Mouse (Mus musculus) urinary bladder, postnatal 4 days (tissue): ENCODE measurements around the gene Olfr963.
"Not testable (repeated sequence)": the region's sequence is repeated elsewhere in the genome, so short reads cannot be mapped to it uniquely, and the experiment has no call there.

Source experiments
- DNase-seq, 2 experiments: peaks; one replicate each; pipeline ENCODE4 v3.0.0; 2021 to 2022; ENCODE audit warnings: low spot score in 2 of 2

Olfr963 gene

DNA sequence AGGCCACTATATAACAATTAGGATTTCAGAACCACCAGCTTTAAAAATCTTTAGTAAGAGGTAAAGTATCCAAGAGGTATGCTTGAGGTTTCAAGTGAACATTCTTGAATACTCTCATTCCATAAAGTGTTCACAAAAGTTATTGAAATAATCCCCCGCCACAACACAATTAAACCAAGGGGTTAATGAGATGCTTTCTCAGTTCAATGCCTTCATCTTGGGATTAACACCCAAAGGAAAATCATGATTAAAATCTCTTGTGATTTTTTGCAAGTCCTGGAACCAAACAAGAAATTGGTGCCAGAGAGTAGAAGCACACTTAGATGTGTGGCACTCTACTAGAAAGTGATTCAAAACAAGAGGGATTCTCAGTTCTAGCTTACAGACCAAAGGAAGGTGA is at the start of gene Olfr963:
Olfr963 (plus strand) TSS at position 301 of the 400 bp plus-strand sequence.
- DNase-seq = no peak

DNA sequence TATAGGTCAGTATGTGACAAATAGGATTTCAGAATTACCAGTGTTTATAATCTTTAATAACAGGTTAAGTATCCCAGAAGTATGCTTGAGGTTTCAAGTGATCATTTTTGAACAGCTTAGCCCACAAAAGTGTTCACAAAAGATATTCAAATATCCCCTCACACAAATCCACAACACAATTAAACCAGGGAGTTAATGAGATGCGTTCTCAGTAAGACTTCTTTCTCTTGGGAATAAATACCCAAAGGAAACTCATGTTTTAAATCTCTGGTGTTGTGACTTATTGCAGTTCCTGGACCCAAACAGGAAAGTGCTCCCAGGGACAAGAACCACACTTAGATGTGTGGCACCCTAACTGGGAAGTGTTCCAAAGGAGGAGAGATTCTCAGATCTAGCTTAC is 45.9 kb upstream of the Olfr963 start, which contains the start of gene Olfr960:
Olfr960 (plus strand) TSS at position 301 of the 400 bp plus-strand sequence.
- DNase-seq = no peak

DNA sequence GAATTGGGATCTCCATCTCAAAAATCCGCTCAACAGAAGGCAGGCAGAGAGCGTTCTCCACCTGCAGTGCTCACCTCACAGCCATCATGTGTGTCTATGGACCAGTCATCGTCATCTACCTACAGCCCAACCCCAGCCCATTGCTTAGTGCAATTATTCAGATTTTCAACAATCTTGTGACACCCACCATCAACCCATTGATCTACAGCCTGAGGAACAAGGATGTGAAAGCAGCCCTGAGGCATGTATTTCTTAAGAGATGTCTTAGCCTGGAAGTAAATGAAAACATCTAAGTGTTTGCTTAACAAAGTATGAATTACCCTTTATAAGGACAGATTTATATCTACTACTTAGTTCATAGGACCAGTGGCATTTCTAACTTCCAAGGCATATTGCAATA is 43.2 kb upstream of the Olfr963 start:
- no peak for DNase-seq

DNA sequence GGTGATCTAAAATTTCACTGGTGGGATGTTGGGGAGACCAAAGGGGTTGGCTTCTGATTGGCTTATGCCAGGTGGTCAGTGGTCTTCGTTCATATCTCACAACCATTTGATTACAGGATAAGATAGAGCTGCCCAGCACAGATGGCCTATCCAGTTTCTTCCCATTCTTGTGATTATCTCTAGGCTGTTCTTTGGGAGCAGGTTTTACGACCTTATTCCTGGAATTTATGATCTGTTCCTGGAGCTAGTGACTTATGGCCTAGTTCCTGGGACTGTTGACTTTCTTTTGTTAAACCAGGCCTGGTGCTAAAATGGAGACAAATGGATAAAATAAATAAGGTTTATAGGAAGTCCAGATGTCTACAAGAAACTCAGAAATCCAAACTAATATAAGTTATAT is 42.3 kb upstream of the Olfr963 start:
- DNase-seq = no peak

DNA sequence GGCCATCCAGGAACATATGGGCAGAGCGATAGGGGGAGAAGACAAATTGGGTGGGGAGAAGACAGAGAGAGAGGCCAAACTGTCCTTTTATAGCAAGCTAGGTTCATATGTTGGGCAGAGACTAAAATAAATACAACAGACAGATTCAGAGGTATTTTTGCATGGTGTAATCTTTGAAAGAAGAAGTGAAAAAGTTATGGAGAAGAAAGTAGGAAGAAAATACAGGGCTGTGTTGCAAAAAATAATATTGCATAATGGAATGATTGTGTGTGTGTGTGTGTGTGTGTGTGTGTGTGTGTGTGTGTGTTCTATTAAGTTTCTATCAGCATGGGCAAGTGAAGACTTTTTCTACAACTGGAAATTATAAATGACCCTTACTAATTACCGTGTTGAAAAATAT is 37.9 kb upstream of the Olfr963 start:
- DNase-seq = no peak

DNA sequence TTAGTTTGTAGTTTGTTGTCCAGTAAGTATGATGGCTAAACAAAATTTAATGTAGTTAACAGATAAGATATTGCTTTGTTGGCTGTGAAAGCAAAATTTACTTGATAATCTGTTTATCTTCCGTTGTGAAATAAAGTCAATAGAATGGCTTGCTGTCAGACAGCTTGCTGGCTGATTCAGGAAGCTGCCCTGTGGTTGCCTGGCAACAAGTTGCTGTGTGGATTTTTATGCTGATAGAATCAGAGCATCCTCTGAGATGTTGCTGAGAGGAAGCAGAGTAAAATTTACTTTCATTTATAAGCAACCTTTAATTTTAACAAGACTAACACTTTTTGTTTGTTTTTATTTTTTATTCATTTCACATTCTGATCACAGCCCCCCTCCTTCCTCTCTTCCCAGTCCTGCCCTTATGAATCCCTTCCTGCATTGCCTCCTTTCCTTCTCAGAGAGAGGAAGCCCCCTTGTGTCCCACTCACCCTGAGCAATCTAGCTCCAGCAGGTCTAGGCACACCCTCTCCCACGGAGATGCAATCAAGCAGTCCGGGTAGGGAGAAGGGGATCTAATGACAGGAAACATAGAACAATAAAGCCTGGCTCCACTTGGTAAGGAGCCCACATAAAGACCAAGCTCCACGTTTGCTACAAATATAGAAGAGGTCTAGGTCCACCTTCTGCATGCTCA is 33.0 kb upstream of the Olfr963 start:
- no peak for DNase-seq

DNA sequence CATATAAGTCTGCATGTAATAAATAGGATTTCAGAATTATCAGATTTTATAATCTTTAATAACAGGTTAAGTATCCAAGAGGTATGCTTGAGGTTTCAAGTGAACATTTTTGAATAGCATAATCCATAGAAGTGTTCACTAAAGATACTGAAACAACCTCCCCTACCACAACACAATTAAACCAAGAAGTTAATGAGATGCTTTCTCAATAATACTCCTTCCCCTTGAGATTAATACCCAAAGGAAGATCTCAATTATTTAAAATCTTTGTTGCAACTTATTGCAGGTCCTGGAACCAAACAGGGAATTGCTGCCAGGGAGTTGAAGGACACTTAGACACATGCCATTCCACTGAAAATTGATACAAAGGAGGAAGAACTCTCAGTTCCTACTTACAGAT is 22.2 kb upstream of the Olfr963 start, which contains the start of gene Olfr961:
Olfr961 (plus strand) TSS at position 301 of the 400 bp plus-strand sequence.
- DNase-seq = no peak

DNA sequence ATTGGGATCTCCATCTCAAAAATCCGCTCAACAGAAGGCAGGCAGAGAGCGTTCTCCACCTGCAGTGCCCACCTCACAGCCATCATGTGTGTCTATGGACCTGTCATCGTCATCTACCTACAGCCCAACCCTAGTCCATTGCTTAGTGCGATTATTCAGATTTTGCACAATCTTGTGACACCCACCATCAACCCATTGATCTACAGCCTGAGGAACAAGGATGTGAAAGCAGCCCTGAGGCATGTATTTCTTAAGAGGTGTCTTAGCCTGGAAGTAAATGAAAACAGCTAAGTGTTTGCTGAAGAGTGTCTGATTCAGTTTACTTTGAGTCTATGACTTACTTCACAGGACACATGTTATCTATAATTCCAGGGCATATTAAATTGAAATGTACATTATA is 19.6 kb upstream of the Olfr963 start:
- DNase-seq = no peak

DNA sequence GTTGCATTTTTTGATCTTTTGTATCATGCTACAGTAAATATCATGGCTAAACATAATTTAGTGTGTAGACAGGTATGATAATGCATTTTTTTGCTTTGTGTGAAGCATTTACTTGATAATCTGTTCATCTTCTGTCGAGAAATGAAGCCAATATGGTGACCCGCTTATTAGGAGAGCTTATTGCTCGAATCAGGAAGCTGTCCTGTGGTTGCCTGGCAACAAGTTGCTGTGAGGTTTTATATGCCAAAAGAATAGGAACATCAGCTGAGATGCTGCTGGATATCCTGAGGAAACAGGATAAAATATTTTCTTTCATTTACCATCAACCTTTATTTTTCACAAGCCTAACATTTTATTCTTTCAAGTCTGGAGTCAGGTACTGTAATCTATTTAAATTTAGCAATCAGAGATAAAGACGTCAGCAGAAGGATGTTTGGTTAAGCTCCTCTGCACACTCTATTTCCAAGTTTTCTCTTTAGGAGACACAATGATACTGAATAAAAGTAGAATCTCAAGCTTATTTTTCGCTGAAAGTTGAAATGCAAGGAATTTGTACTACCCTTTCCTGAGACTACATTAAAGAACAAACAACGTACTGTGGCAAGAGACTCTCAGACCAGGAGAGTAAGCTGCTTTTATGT is 12.1 kb upstream of the Olfr963 start:
- no peak for DNase-seq

DNA sequence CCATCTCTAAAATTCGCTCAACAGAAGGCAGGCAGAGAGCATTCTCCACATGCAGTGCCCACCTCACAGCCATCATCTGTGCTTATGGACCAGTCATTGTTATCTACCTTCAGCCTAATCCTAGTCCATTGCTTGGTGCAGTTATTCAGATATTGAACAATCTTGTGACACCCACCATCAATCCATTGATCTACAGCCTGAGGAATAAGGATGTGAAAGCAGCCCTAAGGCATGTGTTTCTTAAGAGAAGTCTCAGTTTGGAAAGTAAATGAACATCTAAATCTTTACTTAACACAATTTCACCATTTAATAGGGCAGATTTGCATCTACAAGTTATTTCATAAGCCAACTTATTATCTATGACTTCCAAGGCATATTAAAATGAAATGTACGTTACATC is 2.7 kb downstream of the Olfr963 start:
- DNase-seq = no peak

DNA sequence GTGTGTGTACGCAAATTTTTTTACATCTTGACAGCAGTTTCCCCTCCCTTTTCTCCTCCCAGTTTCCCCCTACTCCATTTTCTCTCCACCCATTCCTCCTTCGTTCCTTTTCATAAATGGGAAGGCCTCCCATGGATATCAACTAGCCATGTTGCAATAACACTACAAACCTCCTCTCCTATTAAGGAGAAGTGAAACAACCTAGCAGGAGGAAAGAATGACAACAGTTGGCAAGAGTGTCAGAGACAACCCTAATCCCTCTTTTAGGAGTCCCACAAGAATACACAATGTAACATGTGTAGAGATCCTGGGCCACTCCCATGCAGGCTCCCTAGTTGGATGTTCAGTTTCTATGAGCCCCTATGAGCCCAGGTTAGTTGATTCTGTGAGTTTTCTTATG is 7.8 kb downstream of the Olfr963 start:
- no peak for DNase-seq

DNA sequence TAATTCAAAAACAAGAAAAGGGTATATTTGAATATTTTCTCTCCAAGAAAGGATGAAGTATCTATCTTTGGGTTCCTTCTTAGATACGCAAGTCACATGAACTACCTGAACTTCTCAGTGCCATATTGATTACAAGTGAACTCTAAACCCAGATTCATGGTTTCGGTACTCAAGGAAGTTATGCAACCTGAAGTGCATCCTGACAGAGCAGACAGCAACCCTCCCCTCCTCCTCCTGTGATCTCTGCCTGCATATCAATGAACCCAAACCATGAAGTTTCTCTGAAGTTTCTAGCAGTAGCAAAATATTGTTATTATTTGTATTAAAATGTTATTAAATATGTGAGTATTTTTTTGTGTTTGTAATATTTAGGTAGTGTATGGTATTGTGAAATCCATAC is 11.6 kb downstream of the Olfr963 start:
- no peak for DNase-seq

DNA sequence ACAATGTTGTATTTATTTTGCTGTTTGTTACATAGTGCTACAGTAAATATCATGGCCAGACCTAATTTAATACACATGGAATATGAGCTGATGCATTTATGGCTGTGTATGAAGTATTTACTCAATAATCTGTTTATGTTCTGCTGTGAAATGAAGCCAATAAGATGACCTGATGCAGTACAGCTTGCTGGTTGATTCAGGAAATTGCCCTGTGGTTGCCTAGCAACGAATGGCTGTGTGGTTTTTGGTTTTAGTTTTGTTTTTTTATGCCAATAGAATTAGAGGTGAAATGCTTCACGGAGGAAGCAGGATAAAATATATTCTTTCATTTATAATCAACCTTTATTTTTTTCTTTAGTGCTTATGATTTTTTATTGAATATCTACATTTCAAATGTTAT is 12.3 kb downstream of the Olfr963 start:
- DNase-seq = no peak

DNA sequence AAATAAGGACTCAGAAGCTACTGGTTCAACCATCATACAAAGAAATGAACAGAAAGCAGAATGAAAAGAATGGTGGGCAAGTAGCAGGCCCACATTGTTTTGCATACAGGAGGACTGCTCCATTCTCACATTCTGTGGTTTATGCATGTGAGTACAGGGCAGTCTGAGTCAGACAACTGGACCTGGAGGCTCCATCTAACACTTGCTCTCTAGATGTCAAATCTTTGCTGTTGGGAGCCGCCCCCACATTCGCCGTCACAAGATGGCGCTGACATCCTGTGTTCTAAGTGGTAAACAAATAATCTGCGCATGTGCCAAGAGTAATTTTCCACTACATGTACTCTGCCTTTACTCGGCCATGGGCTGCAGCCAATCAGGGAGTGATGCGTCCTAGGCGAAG is 34.1 kb downstream of the Olfr963 start:
- not testable (repeated sequence) for DNase-seq

DNA sequence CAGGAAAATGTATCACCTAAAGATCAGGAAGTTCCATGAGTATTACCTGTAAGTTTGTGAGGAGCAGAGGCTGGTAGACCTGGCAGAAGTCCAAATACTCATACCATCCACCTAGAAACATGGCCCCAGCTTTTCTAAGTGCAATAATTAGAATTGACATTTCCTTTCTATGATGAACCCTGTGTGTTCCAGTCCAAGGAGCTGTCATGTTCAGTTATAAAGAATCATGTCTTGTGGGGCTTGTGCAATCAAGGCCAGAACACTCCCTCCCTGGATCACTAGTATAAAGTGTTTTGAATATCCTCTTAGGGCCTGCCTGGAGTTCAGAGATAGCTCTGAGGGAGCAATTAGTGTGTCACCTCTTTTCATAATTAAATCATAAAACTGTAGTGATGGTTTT is 40.0 kb downstream of the Olfr963 start, which contains the start of gene Olfr149:
Olfr149 (minus strand) TSS at position 101 of the 400 bp plus-strand sequence.
- DNase-seq = no peak

DNA sequence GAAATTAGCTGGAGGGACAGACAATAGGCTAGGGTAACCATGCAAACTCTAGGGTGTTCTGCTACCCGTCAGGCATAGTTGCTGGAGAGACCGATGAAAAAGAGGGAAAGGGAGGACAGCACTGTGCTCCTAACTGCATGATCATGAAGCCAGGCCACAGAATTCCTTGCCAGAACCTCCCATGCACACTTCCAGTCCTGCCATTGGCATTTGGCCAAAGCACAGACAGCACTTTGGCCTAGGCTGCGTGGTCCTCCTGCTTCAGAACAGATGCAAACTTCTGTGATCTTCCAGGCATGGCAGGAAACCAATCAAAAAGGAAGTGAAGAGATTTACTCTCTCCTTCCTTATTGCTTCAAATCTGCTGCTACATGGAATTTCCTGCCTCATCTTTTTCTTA is 42.0 kb downstream of the Olfr963 start:
- DNase-seq = peak in 1 of 2 experiments; percentile 22

DNA sequence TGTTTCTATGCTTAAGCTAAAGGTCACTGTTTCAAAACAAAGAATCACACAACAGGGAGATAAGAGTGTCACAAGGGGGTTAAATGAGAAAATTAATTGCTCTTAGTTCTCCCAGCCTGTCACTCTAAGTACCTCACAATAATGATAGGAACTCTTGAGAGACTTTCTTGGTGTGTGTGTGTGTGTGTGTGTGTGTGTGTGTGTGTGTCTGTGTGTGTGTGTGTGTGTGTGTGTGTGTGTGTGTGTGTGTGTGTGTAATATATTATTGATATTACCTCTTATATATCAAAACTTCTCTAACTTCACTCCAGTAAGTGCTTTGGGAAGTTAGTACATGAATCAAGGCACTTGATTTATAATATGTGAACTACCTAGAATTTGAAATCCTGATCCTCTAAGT is 44.0 kb downstream of the Olfr963 start, which contains the start of gene Olfr965:
Olfr965 (plus strand) TSS at position 301 of the 400 bp plus-strand sequence.
- DNase-seq = no peak
